Mouse (Mus musculus): ENCODE results near the gene Clk2. TPM values are rescaled to one million over a fixed set of nuclear protein-coding genes. Genes with fewer than 3 reads are reported as not detected.

The Clk2 gene
- total RNA-seq, 2 experiments from 2014 or later: 53.8 to 56.6 TPM

DNA sequence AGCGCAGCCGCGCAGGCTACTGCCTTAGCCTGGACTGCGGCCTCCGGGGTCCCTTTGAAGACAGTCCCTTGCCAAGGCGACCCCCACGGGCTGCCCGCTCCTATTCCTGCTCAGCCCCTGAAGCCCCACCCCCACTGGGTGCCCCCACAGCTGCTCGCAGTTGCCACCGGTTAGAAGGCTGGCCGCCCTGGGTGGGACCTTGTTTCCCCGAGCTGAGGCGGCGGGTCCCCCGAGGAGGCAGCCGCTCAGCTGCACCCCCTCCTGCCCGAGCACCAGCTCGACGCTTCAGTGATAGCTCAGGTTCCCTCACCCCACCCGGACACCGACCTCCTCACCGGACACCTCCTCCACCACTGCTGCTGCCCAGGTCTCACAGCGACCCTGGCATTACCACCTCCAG lies 22.6 kb downstream of the Clk2 start:
- DNase-seq: no peak
- intact Hi-C loops (cut with DNase I): no loop called here

DNA sequence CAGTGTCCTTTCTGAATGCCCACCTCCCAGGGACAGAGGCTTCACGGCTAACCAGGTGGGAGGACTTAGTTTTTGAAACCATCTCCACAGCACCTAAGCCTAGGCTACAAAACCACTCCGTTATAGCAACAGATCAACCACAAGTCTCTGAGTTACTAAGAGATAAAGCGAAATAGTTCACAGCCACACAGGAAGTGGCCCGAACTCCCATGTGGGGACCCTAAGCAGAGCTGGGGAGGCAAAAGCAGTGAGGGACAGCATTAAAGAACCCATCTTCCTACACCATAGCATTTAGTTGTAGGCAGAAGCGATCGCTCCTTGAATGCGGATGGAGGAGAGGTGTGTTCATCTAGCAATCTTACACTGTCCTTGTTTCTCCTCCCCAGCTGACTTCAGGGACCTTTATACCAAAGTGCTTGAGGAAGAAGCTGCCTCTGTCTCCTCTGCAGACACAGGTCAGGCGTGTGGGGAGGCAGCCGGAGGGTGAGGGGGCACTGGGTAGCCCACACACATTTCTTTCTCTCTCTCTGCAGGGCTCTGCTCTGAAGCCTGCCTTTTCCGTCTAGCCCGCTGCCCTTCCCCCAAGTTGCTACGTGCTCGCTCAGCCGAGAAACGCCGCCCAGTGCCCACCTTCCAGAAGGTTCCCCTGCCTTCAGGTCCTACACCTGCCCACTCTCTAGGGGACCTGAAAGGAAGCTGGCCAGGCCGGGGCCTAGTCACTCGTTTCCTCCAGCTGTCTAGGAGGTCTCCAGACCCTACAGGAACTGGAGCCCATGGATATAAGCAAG lies 23.3 kb downstream of the Clk2 start:
- intact Hi-C loops (cut with DNase I): no loop called here
- no peak for DNase-seq

DNA sequence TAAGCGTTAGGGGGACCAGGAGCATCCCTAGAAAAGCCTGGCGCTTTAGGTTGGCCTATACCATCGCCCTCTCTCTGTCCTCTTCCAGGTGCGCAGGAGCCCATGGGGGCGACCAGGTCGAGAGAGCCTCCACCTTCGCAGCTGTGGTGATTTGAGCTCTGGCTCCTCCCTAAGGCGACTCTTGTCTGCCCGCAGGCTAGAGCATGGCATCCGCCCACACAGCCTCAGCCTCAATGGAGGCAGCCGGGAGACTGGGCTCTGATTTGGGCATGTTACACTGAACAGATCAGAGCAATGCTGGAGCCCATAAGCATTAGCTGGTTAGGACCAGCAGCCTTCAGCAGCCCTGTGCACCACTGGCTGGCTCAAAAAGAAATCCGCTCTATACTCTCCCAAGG lies 23.9 kb downstream of the Clk2 start:
- intact Hi-C loops (cut with DNase I): no loop called here
- no peak for DNase-seq

DNA sequence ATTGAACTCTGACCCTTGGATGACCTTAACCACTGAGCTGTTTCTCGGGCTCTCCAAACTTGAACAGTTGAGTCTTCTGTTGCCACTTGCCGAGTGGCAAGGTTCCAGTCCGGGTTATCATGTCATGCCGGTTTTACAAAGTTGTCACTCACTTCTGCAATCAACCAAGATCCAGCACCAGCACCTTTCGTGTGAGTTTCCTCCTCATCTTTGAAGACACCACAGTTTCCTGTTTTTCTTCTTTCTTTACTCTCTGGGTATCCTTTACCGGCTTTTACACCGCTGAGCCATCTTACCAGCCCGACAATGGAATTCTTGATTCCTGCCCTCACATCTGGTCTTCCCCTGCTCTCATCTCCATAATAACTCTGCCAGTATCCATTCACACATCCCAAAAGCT lies 25.8 kb downstream of the Clk2 start:
- intact Hi-C loops (cut with DNase I): no loop called here
- no peak for DNase-seq

DNA sequence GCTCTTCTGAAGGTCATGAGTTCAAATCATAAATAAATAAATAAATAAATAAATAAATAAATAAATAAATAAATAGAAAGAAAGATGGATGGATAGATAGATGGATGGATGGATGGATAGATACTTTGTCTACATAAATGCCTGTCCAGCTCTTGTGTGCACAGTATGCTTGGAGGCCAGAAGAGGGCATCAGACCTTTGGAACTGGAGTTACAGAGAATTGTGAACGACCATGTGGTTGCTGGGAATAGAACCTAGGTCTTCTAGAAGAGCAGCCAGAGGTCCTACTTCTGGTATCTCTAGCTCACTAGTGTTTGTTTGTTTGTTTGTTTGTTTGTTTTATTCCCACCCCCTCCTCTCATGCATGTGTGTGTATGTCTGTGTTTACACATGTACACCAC lies 28.8 kb downstream of the Clk2 start:
- intact Hi-C loops (cut with DNase I): no loop called here
- DNase-seq: no peak

DNA sequence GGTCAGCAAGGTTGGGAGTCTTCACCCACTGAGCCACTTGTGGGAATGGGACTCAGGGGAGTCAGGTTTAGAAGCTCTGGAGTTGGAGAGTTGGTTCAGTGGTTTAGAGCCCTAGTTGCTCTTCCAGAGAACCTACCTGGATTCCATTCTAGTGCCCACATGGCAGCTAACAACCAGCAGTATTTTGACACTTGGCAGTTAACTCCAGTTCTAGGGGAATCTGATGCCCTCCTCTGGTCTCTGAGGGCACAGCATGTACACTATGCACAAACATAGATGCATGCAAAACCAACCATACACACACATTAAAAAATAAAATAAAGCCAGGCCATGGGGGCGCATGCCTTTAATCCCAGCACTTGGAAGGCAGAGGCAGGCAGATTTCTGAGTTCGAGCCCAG lies 29.3 kb downstream of the Clk2 start:
- no peak for DNase-seq
- intact Hi-C loops (cut with DNase I): no loop called here

DNA sequence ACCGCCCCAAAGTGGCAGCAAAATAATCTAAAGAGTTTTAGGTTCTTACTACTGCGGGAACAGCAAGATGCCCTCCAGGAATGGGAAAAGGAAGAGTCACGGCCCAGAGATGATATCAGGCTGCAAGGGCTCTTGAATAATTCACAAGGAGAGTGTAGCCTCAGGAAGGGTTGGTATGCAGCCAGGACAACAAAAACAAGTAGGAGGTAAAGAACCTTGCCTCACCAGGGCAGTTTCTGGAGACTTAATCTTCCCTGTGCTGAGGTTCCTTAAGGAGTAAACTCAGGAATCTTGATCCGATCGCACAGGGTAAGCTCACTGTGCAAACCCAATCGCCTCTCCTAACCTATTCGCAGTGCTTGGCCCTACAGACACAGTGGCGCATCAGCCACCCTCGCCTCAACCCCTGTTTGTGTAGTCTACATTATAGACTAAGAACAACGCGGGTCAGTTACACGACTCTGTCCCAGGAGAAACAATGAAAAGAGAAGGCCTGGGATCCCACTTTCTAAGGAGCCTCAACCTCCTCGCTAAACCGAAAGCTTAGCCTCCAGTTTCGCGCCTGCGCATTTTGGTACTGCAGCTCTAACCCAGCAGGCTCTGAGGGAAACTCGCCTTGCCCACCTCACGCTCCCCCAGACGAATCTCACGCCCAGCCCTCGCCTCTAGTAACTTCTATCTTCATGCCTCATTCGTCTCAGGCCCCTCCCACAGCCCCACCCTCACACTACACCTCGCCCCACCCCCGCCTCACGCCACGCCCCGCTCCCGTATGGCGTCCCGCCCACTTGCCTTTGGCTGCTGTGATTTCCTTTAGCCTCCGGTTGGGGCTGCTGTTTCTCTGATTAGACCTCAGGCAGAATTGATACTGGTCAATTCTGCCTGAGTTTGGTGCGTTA lies 31.6 kb downstream of the Clk2 start:
- peak; percentile 94 for DNase-seq
- intact Hi-C loops (cut with DNase I): no loop called here

DNA sequence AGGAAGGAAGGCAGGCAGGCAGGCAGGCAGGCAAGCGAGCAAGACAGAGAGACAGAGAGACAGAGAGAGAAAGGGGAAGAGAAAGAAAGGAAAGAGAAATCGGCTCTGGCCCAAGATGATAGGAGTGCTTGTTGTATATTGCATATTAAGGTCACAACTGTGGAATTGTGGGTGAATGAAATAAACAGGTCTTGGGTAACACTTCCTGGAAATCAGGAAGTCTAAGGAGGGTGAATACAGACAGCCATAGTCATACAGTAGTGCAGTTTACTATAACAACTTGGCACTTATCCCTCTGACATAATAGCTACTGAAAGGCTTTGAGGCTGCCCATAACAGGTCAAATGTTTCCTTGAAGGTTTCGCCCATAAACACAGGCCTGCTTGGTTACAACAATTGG lies 35.2 kb downstream of the Clk2 start:
- intact Hi-C loops (cut with DNase I): no loop called here
- DNase-seq: no peak

DNA sequence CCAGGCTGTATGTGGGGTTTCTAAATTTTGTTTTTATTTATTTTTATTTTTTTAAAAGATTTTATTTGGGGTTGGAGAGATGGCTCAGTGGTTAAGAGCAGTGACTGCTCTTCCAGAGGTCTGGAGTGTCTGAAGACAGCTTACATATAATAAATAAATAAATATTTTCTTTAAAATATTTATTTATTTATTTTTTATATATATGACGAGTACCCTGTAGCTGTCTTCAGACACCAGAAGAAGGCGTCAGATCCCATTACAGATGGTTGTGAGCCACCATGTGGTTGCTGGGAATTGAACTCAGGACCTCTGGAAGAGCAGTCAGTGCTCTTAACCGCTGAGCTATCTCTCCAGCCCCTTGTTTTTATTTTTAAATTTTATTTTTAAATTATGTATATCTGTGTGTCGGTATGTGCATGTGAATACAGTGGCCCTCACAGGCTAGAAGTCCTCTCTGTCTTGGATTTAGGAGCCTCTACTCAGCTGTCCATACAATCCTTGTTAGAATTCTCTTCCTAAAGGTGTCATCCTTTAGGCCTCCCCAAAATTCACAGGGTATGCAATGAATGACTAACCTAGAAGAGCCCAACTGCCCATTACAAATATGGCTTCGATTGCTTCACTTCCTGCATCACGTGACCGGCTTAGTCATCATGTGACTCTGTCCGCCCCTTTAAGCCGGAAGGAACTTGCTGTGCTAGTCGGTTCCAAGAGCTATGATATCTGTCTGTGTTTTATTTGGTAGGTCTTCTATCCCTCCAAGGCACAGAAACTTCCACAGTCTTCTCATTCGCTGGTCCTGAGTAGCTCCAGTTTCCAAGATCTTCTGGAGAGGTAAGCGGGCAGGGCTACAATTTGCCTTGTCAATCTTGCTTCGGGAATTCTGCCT lies 37.9 kb downstream of the Clk2 start, which contains the start of gene Gba:
TSS of gene Gba (plus strand) at position 676 of the 889 bp plus-strand sequence.
- peak; percentile 81 for DNase-seq
- intact Hi-C loops (cut with DNase I): no loop called here

DNA sequence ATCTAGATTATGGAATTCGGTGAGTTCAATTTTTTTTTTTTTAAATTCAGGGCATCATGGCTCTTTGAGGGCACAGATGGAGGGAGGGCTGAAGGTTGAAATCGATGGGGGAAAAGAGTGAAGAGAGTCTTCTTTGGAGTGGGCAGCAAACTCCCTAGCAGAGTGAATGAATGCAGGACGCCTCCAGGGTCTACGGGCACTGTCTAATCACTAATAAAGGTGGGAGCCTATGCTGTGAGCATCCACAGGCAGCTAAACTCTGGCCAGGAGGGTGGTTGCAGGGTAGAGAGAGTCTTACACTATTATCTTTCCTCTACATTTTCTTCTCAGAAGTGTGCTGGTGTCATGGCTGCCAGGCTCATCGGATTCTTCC lies 38.5 kb downstream of the Clk2 start:
- DNase-seq: no peak
- intact Hi-C loops (cut with DNase I): no loop called here

DNA sequence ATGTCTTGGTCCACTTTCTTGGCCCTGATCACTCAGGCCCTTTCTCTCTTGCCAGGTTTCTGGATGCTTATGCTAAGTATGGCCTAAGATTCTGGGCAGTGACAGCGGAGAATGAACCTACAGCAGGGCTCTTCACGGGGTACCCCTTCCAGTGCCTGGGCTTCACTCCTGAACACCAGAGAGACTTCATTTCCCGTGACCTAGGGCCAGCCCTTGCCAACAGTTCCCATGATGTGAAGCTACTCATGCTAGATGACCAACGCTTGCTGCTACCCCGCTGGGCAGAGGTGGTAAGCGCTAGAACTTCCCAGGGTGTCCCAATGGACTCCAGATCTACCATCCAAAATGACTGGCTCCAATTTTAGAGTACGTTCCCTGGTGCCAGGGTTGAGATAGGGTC lies 41.5 kb downstream of the Clk2 start:
- intact Hi-C loops (cut with DNase I): no loop called here
- DNase-seq: no peak

DNA sequence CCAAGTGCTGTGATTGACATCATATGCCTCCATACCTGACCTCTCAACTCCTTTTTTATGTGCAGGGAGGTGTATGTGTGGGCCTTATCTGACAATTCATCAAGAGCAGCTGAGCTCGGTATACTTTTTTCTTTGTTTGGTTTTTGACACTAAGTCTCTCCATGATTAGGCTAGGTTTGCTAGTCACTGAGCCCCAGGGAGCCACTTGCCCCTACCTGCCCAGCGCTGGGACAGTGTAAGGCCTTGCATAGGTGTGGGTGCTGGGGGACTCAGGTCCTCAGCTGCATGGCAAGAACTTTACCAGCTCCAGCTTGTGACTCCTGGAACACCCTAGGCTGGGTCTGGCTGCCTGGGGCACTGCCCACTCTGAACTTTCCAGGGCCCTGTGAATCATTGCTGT lies 42.1 kb downstream of the Clk2 start:
- no peak for DNase-seq
- intact Hi-C loops (cut with DNase I): no loop called here

DNA sequence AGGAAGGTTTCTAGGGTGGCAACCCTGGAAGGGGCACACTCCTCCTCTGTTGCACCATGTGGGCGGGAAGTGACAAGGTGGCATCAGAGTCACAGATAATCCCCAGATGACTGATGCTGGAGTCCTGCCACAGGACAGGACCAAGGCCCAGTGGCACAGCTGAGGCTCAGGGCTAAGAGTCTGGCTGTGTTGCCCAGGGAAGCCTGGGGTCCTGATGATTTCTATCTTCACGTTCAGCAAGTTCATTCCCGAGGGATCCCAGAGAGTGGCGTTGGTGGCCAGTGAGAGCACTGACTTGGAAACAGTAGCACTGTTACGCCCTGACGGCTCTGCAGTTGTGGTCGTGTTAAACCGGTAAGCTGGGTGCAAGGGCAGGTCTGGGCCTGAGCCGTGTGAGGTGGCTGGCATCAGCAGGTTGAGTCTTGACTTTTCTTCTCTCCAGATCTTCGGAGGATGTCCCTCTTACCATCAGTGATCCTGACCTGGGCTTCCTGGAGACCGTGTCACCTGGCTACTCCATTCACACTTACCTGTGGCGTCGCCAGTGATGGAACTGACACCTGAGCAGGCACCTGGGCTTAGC lies 43.6 kb downstream of the Clk2 start:
- DNase-seq: no peak
- intact Hi-C loops (cut with DNase I): no loop called here

DNA sequence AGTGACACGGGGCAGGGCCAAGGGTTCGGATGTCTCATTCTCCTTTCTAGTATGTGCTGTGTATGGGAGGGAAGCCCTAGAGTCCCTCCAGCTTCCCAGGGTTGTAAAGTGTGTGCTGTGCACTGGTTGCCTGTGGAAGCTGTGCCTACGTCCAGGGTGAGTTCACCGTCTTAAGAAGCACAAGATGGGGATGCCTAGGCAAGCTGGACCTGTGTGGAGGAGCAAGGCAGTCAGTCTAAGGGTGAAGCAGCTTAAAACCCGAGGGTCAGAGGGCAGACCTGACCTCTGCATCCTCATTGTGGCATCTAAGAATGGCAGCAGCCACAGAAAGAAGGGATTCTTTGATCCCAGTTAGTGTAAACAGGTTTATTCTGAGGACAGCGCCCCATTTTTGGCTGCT lies 44.1 kb downstream of the Clk2 start:
- intact Hi-C loops (cut with DNase I): no loop called here
- no peak for DNase-seq

DNA sequence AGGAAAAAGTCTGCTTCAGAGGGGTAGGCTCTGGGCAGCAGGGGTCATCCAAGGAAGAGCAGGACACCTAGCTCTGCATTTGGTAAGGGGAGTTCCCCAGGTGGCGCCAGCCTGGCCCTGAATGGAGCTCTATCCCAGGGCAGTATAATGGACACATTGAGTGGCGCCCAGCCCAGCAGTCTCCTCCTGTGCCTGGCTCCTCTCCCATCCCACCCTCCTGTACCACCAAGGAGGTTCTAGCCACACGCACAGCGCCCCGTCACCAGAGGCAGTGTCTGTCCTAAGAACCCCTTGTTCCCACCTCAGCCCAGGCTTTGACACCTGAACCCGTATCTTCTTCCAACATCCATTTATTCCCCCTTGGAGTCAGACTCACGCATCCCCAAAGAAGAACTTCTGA lies 45.1 kb downstream of the Clk2 start:
- no peak for DNase-seq
- intact Hi-C loops (cut with DNase I): loop anchor here (5.0 kb wide), 1 partner anchor 117 kb away; the partner anchor contains the start of gene Rusc1

DNA sequence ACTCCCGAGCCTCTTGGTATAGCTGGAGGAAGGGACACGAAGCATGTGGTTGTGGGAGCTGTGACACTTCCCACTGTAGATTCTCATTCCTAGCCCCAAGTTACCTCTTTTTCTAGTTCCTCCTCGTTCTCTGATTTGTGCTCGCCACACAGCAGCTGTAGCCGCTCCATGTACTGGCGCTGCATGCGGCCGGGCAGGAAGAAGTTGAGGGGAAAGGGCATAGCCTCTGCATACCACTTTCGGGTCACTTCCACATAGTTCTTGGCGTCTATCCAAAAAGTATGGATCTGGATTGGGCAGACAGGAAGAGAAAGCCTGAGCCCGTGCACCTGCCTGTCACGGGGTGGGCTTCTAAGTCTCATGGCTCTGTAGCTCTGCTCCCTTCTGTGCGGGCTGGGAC lies 45.6 kb downstream of the Clk2 start:
- intact Hi-C loops (cut with DNase I): loop anchor here (5.0 kb wide), 1 partner anchor 118 kb away; the partner anchor contains the start of gene Rusc1
- no peak for DNase-seq

DNA sequence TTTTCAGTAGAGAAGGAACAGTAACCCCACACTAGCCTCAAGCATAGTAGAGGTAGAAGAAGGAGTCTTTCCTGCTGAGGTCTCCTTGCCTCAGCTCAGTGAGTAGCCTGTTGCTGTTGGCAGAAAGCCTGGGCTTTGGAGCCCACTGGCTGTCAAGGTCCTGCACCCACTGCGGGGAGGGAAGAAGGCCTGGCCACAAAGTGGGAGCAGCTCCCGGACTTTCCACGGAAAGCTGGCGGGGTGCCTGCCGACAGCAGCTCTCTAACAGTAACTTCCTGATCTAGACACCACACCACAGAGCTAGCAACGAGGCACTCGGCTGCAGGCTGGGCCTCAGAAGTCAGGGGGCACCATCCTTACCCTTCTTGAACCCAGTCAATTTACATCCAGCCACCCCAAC lies 46.1 kb downstream of the Clk2 start:
- no peak for DNase-seq
- intact Hi-C loops (cut with DNase I): loop anchor here (5.0 kb wide), 1 partner anchor 118 kb away; the partner anchor contains the start of gene Rusc1

DNA sequence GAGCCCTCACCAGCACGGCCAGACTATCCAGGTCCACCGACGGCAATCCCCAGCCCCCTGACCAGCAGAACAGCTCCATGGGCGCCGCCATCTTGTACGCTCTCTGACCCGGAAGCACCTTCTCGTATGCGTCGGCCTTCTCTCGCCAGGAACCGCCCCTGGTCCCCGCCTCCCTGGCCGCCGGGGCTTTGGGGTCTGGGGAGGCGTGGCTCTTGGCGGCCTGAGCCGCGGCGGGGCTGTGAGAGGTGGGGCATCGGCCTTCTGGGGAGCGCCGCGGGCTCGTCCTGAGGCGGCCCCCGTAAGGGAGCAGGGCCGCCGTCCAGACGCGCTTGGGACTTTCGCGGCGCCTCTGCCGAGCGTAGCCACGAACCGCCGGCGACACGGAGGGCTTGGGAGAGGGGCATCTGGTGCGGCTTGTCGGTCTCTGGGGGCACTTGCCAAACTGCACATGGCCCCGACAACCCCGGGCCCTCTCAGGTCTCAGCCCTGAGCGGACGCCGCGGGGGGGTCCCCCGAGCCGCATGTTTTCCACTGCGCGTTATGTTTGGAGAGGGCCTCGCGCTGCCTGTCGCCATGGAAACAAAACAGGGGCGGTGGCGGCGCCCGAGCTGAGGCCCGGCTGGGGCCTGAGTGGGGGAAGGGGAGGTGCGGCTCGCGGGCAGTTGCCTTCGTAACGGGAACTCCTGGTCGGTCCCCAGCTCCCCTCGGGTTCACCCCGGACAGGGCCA lies 49.4 kb downstream of the Clk2 start:
- peak; percentile 95 for DNase-seq
- intact Hi-C loops (cut with DNase I): loop anchor here (5.0 kb wide), 1 partner anchor 122 kb away; the partner anchor contains the start of gene Rusc1

DNA sequence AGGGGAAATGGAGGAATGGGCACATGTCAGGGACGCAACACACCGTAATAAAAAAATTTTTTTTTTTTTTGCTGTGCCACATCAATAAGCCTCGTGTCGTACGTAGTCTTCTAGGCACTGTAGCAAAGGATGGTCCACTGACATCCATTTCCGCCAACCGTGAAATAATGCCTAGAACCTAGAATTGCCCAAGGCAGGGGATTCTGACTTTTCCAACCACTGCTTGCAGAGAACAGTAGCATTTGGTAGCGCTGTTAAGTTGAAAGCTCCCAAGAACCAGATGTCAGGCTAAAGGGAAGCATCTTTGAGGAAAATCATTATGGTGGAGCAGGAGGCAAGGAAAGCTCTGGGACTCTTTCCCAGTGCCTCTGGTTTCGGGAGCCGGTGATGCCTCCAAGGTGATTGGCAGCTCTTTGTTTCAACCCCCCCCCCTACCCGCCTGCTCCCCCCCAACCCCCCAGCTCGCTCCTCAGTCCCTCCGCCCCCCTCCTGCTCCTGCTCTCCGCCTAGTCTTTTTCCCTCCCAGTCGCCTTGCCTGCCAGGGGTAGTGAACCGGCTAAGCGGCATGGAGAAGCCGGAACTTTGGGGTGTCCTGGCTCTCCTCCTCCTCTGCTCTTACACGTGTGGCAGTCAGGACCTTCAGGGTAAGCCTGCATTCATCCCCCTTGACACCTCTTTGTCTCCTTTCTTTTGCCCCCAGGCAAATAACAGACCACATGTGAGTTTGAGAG lies 50.3 kb downstream of the Clk2 start, which contains the start of gene Thbs3:
TSS of gene Thbs3 (plus strand) at position 500 of the 731 bp plus-strand sequence.
- no peak for DNase-seq
- intact Hi-C loops (cut with DNase I): loop anchor here (5.0 kb wide), 1 partner anchor 123 kb away; the partner anchor contains the start of gene Rusc1
